Mouse (Mus musculus) olfactory bulb, adult 2 months (tissue): ENCODE data around the gene Zfp786.

Experiments used
- CTCF ChIP-seq: fragments of 200-500 bp; IDR thresholded peaks from 2 replicates; pipeline ENCODE4 v1.5.1; 2012; ENCODE audit warnings: low read depth, mild to moderate bottlenecking, low read length, moderate library complexity; ENCODE audit not compliant: insufficient read depth
- POLR2A ChIP-seq: fragments of 200-500 bp; IDR thresholded peaks from 2 replicates; pipeline ENCODE4 v1.6.1; 2012; ENCODE audit warnings: mild to moderate bottlenecking, low read depth, low read length, moderate library complexity; ENCODE audit not compliant: insufficient read depth

DNA sequence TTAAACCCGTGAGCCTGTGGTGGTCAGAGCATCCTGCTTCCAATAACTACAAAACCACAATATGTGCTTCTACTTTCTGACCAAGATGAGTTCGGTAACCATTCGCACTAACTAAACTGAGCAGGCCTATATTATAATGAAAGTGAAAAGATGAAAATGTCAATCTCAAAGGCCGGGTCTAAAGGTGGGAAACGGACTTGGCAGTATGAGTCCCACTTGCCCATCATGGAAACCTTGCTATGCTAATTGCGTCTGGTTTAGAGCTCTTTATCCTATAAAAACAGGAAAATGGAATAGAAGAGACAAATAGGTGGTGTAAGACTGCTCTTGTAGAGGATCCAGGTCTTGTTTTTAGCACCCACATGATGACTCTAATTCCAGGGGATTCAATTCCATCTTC lies 8.9 kb downstream of the Zfp786 start:
- TF ChIP-seq POLR2A (no peak), CTCF (no peak)
